Mouse (Mus musculus): ENCODE results near the gene Gm266. TPM values are rescaled to one million over a fixed set of nuclear protein-coding genes. Genes with fewer than 3 reads are reported as not detected.

Gm266 gene
- polyA plus RNA-seq (2015; fragmentation: Nextera tagmentation; extraction: Ambion mirVana) = 12.5 and 12.6 TPM in 2 replicates

DNA sequence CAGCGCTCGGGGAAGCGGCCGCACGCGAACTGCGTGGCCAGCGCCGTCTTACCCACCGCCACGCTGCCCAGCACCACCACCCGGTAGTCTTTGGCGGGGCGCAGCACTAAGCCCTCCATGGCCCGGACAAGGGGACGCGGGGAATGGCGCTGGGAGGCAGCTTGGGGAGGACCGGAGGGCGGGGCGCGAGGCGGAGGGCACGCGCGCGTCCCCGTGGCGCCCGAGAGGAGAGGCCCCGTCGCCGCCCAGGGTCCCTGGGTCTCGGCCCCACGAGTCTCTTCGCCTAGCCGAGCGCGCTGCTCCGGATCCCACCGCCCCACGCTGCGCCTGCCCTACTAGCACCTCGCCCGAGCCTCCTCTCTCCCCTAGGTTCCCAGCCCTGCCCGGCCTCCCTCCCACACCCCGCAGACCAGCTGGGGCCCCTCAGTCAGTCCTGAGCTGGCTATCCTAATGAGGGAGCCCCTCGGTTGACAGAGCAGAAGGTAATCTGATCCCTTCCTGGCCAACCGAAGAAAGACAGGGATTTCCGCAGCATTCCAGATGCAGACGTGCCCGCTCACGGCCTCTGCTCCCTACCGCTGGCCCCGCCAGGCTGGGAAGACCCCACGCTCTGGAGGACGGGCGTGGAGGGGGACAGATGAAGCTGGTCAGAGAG is at the start of gene Gm266:
TSS of gene Gm266 (minus strand) at position 172 of the 655 bp plus-strand sequence.

DNA sequence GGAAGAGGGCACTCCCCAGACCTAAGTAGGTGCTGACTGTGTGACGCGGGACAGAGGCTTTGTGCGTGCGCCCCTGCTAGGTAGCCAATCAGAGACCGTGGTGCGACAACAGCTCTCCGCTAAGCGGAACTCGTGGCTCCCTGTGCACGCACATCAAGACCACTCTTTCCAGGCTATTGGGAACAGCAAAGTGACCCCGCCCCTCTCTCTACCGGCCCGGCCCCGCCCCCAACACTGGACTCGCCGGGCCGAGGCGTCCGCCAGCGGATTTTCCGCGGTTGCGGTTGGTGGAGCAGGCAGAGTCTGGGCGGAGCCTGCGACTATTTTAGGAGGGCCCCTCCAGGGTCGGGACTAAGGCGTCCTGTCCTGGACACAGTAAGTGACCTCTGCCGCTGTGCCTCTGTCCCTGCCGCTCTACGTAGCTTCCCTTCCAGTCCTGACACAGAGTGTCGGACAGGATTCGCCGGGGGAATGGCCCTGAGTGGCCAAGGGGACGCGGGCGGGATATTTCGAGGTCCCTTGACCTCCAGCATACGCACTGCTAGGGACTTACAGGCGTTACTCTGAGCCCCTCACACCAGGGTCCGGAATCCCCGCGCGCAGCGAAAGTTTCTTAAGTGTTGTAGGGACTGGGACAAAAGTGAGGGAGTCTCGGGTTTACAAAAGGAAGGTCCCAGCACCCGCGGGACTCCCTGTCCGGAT is 43.2 kb downstream of the Gm266 start, which contains the start of gene Tnfaip2:
TSS of gene Tnfaip2 (plus strand) at position 161 of the 702 bp plus-strand sequence.

Other genes with a start within 250 kb of the Gm266 start
- 135 and 141 TPM in 2 replicates for gene Amn, start 214.7 kb downstream of the Gm266 start, polyA plus RNA-seq (2015; fragmentation: Nextera tagmentation; extraction: Ambion mirVana)
- 29.2 and 39.7 TPM in 2 replicates for gene Cdc42bpb, start 108.1 kb downstream of the Gm266 start, polyA plus RNA-seq (2015; fragmentation: Nextera tagmentation; extraction: Ambion mirVana)
- 3.3 and 4.6 TPM in 2 replicates for gene Lbhd2, start 79.0 kb downstream of the Gm266 start, polyA plus RNA-seq (2015; fragmentation: Nextera tagmentation; extraction: Ambion mirVana)
- 0.45 and 1.7 TPM in 2 replicates for gene Exoc3l4, start 68.8 kb downstream of the Gm266 start, polyA plus RNA-seq (2015; fragmentation: Nextera tagmentation; extraction: Ambion mirVana)
- 1.8 and 1.9 TPM in 2 replicates for gene Tnfaip2, start 43.4 kb downstream of the Gm266 start, polyA plus RNA-seq (2015; fragmentation: Nextera tagmentation; extraction: Ambion mirVana)
- gene Eif5, start 52.2 kb upstream of the Gm266 start, polyA plus RNA-seq (2015; fragmentation: Nextera tagmentation; extraction: Ambion mirVana) = 531 and 630 TPM in 2 replicates
- 51.5 and 51.6 TPM in 2 replicates for gene Mark3, start 88.7 kb upstream of the Gm266 start, polyA plus RNA-seq (2015; fragmentation: Nextera tagmentation; extraction: Ambion mirVana)
- gene Ckb, start 186.5 kb upstream of the Gm266 start, polyA plus RNA-seq (2015; fragmentation: Nextera tagmentation; extraction: Ambion mirVana) = 2,536 and 2,559 TPM in 2 replicates
- 8.8 and 9.4 TPM in 2 replicates for gene Trmt61a, start 192.3 kb upstream of the Gm266 start, polyA plus RNA-seq (2015; fragmentation: Nextera tagmentation; extraction: Ambion mirVana)
- 52.4 and 57.5 TPM in 2 replicates for gene Bag5, start 227.4 kb upstream of the Gm266 start, polyA plus RNA-seq (2015; fragmentation: Nextera tagmentation; extraction: Ambion mirVana)
- gene Apopt1, start 227.4 kb upstream of the Gm266 start, polyA plus RNA-seq (2015; fragmentation: Nextera tagmentation; extraction: Ambion mirVana) = 61.1 and 66.1 TPM in 2 replicates